Mouse (Mus musculus) brown adipose tissue, adult 24 weeks (tissue): ENCODE data around the gene Glt28d2. TPM values are rescaled to one million over a fixed set of nuclear protein-coding genes. Genes with fewer than 3 reads are reported as not detected.
"Not testable (repeated sequence)": the region's sequence is repeated elsewhere in the genome, so short reads cannot be mapped to it uniquely, and the experiment has no call there.

Source experiments
- H3K27ac ChIP-seq: fragments of 200-500 bp; replicated peaks from 2 replicates; pipeline ENCODE4 v1.5.1; 2012; ENCODE audit warnings: low read depth, mild to moderate bottlenecking, low read length
- H3K4me1 ChIP-seq: fragments of 200-500 bp; 2 replicates; pipeline ENCODE4 v1.6.1; 2012; ENCODE audit warnings: low read length, mixed read lengths; ENCODE audit not compliant: control insufficient read depth, insufficient read depth, insufficient read length
- H3K4me3 ChIP-seq: fragments of 200-500 bp; 2 replicates; pipeline ENCODE4 v1.5.1; 2012; ENCODE audit warnings: low read depth, mild to moderate bottlenecking, low read length, moderate library complexity; ENCODE audit not compliant: insufficient read depth
- polyA plus RNA-seq: library from polyadenylated mRNA; stranded (reverse); fragments of >200 nt; gene quantifications from 2 replicates; pipeline ENCODE4 v1.2.4, GENCODE M21; 2012; ENCODE audit not compliant: missing spikeins, insufficient read depth, insufficient read length

Glt28d2 gene
- polyA plus RNA-seq: 0.67 and 1.3 TPM in 2 replicates

GRCm38 (mm10) chr3:85887239-85887827 lies at the start of gene Glt28d2, which contains the start of gene Gm37240:
Glt28d2 (minus strand) TSS chr3:85887516.
Gm37240 (minus strand) TSS chr3:85887518.
- no peak within 1 kb of the TSS for H3K27ac ChIP-seq
- H3K4me1 ChIP-seq: no peaks in the 10 kb centered on the region
- H3K4me3 ChIP-seq: peak within 1 kb of the TSS; percentile 68

GRCm38 (mm10) chr3:85933586-85933985 lies 46.3 kb upstream of the Glt28d2 start:
- Histone ChIP-seq H3K4me3 (no peak overlapping the region), H3K27ac (no peak overlapping the region), H3K4me1 (no peaks in the 10 kb centered on the region)

GRCm38 (mm10) chr3:85931859-85932258 lies 44.5 kb upstream of the Glt28d2 start:
- H3K4me1 ChIP-seq: no peaks in the 10 kb centered on the region
- no peak overlapping the region for H3K4me3 ChIP-seq
- H3K27ac ChIP-seq: no peak overlapping the region

GRCm38 (mm10) chr3:85930671-85931255 lies 43.4 kb upstream of the Glt28d2 start:
- H3K4me1 ChIP-seq: no peaks in the 10 kb centered on the region
- no peak overlapping the region for H3K4me3 ChIP-seq
- H3K27ac ChIP-seq: no peak overlapping the region

- Histone ChIP-seq H3K27ac (no peak overlapping the region), H3K4me1 (no peaks in the 10 kb centered on the region), H3K4me3 (no peak overlapping the region)
Observed at GRCm38 (mm10) chr3:85929711-85930110, 42.4 kb upstream of the Glt28d2 start.

GRCm38 (mm10) chr3:85928140-85928611 lies 40.9 kb upstream of the Glt28d2 start:
- Histone ChIP-seq H3K4me1 (no peaks in the 10 kb centered on the region), H3K27ac (no peak overlapping the region), H3K4me3 (no peak overlapping the region)

- Histone ChIP-seq H3K4me3 (no peak overlapping the region), H3K4me1 (no peaks in the 10 kb centered on the region)
Observed at GRCm38 (mm10) chr3:85927296-85927695, 40.0 kb upstream of the Glt28d2 start.

GRCm38 (mm10) chr3:85923954-85924945 lies 36.9 kb upstream of the Glt28d2 start:
- Histone ChIP-seq H3K27ac (no peak overlapping the region), H3K4me1 (no peaks in the 10 kb centered on the region), H3K4me3 (no peak overlapping the region)

More at GRCm38 (mm10) chr3:85927296-85927695, 40.0 kb upstream of the Glt28d2 start:
- no peak overlapping the region for H3K27ac ChIP-seq

GRCm38 (mm10) chr3:85923343-85923742 lies 36.0 kb upstream of the Glt28d2 start:
- H3K4me1 ChIP-seq: no peaks in the 10 kb centered on the region
- H3K27ac ChIP-seq: no peak overlapping the region
- no peak overlapping the region for H3K4me3 ChIP-seq

- H3K4me1 ChIP-seq: no peaks in the 10 kb centered on the region
Observed at GRCm38 (mm10) chr3:85922331-85922730, 35.0 kb upstream of the Glt28d2 start.

GRCm38 (mm10) chr3:85920671-85921070 lies 33.4 kb upstream of the Glt28d2 start:
- not testable (repeated sequence) for H3K27ac ChIP-seq, H3K4me1 ChIP-seq, H3K4me3 ChIP-seq

More at GRCm38 (mm10) chr3:85922331-85922730, 35.0 kb upstream of the Glt28d2 start:
- Histone ChIP-seq H3K27ac (no peak overlapping the region), H3K4me3 (no peak overlapping the region)

GRCm38 (mm10) chr3:85917600-85917999 lies 30.3 kb upstream of the Glt28d2 start:
- no peak overlapping the region for H3K4me3 ChIP-seq
- H3K4me1 ChIP-seq: no peaks in the 10 kb centered on the region
- no peak overlapping the region for H3K27ac ChIP-seq

- no peak overlapping the region for H3K27ac ChIP-seq
- H3K4me1 ChIP-seq: no peaks in the 10 kb centered on the region
- no peak overlapping the region for H3K4me3 ChIP-seq
Observed at GRCm38 (mm10) chr3:85914806-85915205, 27.5 kb upstream of the Glt28d2 start.

- Histone ChIP-seq H3K4me3 (no peak overlapping the region), H3K4me1 (no peaks in the 10 kb centered on the region), H3K27ac (no peak overlapping the region)
Observed at GRCm38 (mm10) chr3:85907136-85907535, 19.8 kb upstream of the Glt28d2 start.

- H3K27ac ChIP-seq: no peak overlapping the region
- H3K4me1 ChIP-seq: no peaks in the 10 kb centered on the region
- H3K4me3 ChIP-seq: no peak overlapping the region
Observed at GRCm38 (mm10) chr3:85904371-85904770, 17.1 kb upstream of the Glt28d2 start.
